Mouse (Mus musculus): Measurements from ENCODE around the gene Zfp760. TPM values are rescaled to one million over a fixed set of nuclear protein-coding genes. Genes with fewer than 3 reads are reported as not detected.
A peak's percentile ranks its signal among the peaks of the same experiment; 100 is the strongest.

The Zfp760 gene
- polyA plus RNA-seq, 1 experiment from 2014 or later: 2.8 TPM

DNA sequence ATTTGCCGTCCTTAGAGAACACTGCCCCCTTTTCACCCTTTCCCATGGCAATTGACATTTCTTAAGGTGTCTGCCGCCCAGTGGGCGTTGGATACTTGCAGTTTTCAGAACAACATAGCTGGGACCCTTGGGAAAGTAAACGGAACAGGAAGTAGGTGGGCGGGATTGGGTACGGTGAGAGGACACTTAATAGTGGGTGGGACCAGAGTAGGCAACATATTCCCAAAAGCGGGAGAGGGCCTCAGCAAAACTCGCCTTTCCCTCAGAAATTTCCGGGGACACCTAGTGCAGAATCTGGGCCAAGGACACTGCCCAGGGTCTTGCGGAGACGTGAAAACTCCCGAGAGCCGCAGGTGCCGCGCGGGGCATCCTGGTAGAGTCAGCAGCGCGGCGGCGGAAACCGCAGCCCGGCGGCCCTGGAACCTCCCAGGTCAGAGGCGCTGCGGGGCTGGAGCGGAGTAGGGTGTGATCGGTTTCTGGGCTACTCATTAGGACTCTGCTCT, 26.0 kb downstream of the Zfp760 start:
- Histone ChIP-seq H3K4me2 (replicated peaks; ENCODE audit: low read depth) (peak overlapping the region; percentile 58), H3K4me3 (ENCODE audit: low read depth, low read length) (peak overlapping the region; percentile 75), H3K4me1 (replicated peaks; ENCODE audit: control insufficient read depth, insufficient read depth) (no peaks in the 10 kb centered on the region), H3K36me3 (ENCODE audit: control insufficient read depth, insufficient read depth, low read length) (no peaks in the 10 kb centered on the region; the same call in 1 of the 2 replicates), H3K27me3 (ENCODE audit: control insufficient read depth, insufficient read depth, low read length) (no peaks in the 10 kb centered on the region), H3K9ac (ENCODE audit: low read length) (peak overlapping the region; percentile 79), H3K9me3 (ENCODE audit: control insufficient read depth, low read length) (no peaks in the 10 kb centered on the region), H3K27ac (replicated peaks) (peak overlapping the region; percentile 56)
- ATAC-seq (ENCODE audit: low FRiP score, low TSS enrichment): peak; percentile 96
- TF ChIP-seq EP300 (optimal IDR thresholded peaks at IDR 0.05): no peak
- TF ChIP-seq CTCF (IDR thresholded peaks at IDR 0.05; ENCODE audit: low read depth): peak; percentile 63
- WGBS: under 1% methylated on average over 27 of the region's 27 CpGs
- peak; percentile 76 for DNase-seq (ENCODE audit: low spot score)

- no peak for TF ChIP-seq CTCF (IDR thresholded peaks at IDR 0.05; ENCODE audit: low read depth)
- no peak for TF ChIP-seq EP300 (optimal IDR thresholded peaks at IDR 0.05)
- no peaks in the 10 kb centered on the region for H3K27me3 ChIP-seq (ENCODE audit: control insufficient read depth, insufficient read depth, low read length)
- H3K4me3 ChIP-seq (ENCODE audit: low read depth, low read length): no peak overlapping the region
- WGBS: 56% methylated on average over 2 of the region's 2 CpGs
- H3K4me2 ChIP-seq (replicated peaks; ENCODE audit: low read depth): no peak overlapping the region
- H3K9me3 ChIP-seq (ENCODE audit: control insufficient read depth, low read length): no peaks in the 10 kb centered on the region
- ATAC-seq (ENCODE audit: low FRiP score, low TSS enrichment) (no peak), DNase-seq (ENCODE audit: low spot score) (no peak)
- H3K27ac ChIP-seq (replicated peaks): no peak overlapping the region
- H3K4me1 ChIP-seq (replicated peaks; ENCODE audit: control insufficient read depth, insufficient read depth): no peaks in the 10 kb centered on the region
- no peak overlapping the region for H3K9ac ChIP-seq (ENCODE audit: low read length)
- H3K36me3 ChIP-seq (ENCODE audit: control insufficient read depth, insufficient read depth, low read length): no peaks in the 10 kb centered on the region
Measured at GRCm38 (mm10) chr17:21752791-21753190, 45.2 kb downstream of the Zfp760 start.

DNA sequence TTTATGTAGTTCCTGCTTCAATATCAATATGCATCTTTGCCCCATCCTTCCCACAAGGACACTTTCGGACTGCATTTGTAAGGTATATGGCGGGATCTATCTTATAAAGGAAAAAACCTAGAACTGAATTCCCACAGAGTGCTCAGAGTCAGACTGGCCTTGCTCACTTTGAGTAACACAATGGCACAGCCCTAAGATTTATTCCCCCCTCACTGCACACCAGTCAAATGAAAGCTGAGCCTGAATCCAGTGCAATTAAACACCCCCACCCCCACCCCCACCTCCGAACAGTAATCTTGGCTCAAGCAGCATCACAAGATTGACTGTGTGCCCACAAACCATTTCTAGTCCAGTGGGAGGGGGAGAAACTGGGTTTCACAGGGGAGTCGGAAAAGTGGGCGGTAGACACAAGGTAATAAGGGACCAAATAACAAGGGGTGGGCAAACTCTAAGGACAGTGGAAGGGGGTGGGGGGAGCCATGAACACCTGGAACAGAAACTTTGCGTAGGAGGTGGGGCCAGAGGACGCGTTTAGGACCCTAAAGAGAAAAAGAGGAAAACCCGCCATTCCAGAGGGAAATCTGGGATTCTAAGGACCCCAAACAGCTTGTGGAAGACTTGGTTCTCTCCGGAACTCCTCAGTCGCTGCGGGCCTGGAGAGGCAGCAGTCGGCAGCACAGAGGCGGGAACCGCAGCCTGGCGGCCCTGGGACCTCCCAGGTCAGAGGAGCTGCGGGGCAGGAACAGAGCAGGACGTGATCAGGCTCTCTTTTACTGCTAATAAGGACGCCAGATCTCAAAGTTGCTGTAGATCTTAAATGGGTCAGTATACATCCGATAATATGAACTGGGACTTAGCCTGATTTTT, 46.0 kb downstream of the Zfp760 start:
- WGBS: 12% methylated on average over 20 of the region's 20 CpGs
- Histone ChIP-seq H3K4me1 (replicated peaks; ENCODE audit: control insufficient read depth, insufficient read depth) (no peaks in the 10 kb centered on the region), H3K9ac (ENCODE audit: low read length) (peak overlapping the region; percentile 45; the same call in 1 of the 2 replicates), H3K4me2 (replicated peaks; ENCODE audit: low read depth) (peak overlapping the region; percentile 60), H3K27me3 (ENCODE audit: control insufficient read depth, insufficient read depth, low read length) (no peaks in the 10 kb centered on the region), H3K36me3 (ENCODE audit: control insufficient read depth, insufficient read depth, low read length) (no peaks in the 10 kb centered on the region), H3K4me3 (ENCODE audit: low read depth, low read length) (peak overlapping the region; percentile 37), H3K9me3 (ENCODE audit: control insufficient read depth, low read length) (no peaks in the 10 kb centered on the region), H3K27ac (replicated peaks) (no peak overlapping the region)
- DNase-seq (ENCODE audit: low spot score): peak; percentile 34
- no peak for ATAC-seq (ENCODE audit: low FRiP score, low TSS enrichment)
- TF ChIP-seq EP300 (optimal IDR thresholded peaks at IDR 0.05): no peak
- 0 out of 2 replicates have a peak, but pooled peaks have one; percentile 14 for TF ChIP-seq CTCF (IDR thresholded peaks at IDR 0.05; ENCODE audit: low read depth)

- 84% methylated on average over 2 of the region's 2 CpGs for WGBS
- no peak for TF ChIP-seq CTCF (IDR thresholded peaks at IDR 0.05; ENCODE audit: low read depth)
- no peak for TF ChIP-seq EP300 (optimal IDR thresholded peaks at IDR 0.05)
- DNase-seq (ENCODE audit: low spot score) (no peak), ATAC-seq (ENCODE audit: low FRiP score, low TSS enrichment) (no peak)
- no peak overlapping the region for H3K4me2 ChIP-seq (replicated peaks; ENCODE audit: low read depth)
- no peak overlapping the region for H3K4me3 ChIP-seq (ENCODE audit: low read depth, low read length)
- H3K9ac ChIP-seq (ENCODE audit: low read length): no peak overlapping the region
- H3K27me3 ChIP-seq (ENCODE audit: control insufficient read depth, insufficient read depth, low read length): no peaks in the 10 kb centered on the region
- H3K36me3 ChIP-seq (ENCODE audit: control insufficient read depth, insufficient read depth, low read length): no peaks in the 10 kb centered on the region
- no peak overlapping the region for H3K27ac ChIP-seq (replicated peaks)
- H3K9me3 ChIP-seq (ENCODE audit: control insufficient read depth, low read length): no peaks in the 10 kb centered on the region
- no peaks in the 10 kb centered on the region for H3K4me1 ChIP-seq (replicated peaks; ENCODE audit: control insufficient read depth, insufficient read depth)
Measured at GRCm38 (mm10) chr17:21770336-21770735, 62.8 kb downstream of the Zfp760 start.

Other genes starting within 250 kb of the Zfp760 start
- gene Zfp53, start 218.7 kb upstream of the Zfp760 start, polyA plus RNA-seq (2015; fragmentation: Nextera tagmentation; extraction: Ambion mirVana): 8.8 and 9.3 TPM in 2 replicates
- gene Zfp52, start 172.2 kb upstream of the Zfp760 start, polyA plus RNA-seq (2015; fragmentation: Nextera tagmentation; extraction: Ambion mirVana): 3.5 and 3.6 TPM in 2 replicates
- gene Zfp948, start 140.7 kb upstream of the Zfp760 start, polyA plus RNA-seq (2015; fragmentation: Nextera tagmentation; extraction: Ambion mirVana): 10.4 and 11.1 TPM in 2 replicates
- gene Zfp983, start 57.1 kb upstream of the Zfp760 start, polyA plus RNA-seq (2015; fragmentation: Nextera tagmentation; extraction: Ambion mirVana): 1.5 and 1.9 TPM in 2 replicates
- 3.4 and 3.7 TPM in 2 replicates for gene Gm10226, start 15.9 kb upstream of the Zfp760 start, polyA plus RNA-seq (2015; fragmentation: Nextera tagmentation; extraction: Ambion mirVana)
- 2.5 TPM in 2 replicates for gene Zfp229, start 23.1 kb downstream of the Zfp760 start, polyA plus RNA-seq (2015; fragmentation: Nextera tagmentation; extraction: Ambion mirVana)
- gene Zfp820, start 138.0 kb downstream of the Zfp760 start, polyA plus RNA-seq (2015; fragmentation: Nextera tagmentation; extraction: Ambion mirVana): 3.6 and 3.8 TPM in 2 replicates
- gene Zfp995, start 202.2 kb downstream of the Zfp760 start, polyA plus RNA-seq (2015; fragmentation: Nextera tagmentation; extraction: Ambion mirVana): 6.6 and 7.0 TPM in 2 replicates

Data from stomach, postnatal 0 days (tissue).